Mouse (Mus musculus): ENCODE measurements at regions not wholly inside any gene's neighbourhood (a gene's known extent, or its start where the extent isn't known, plus 50 kb on each side); places are given as distances from the start of the nearest gene placed in this dataset.
"Not testable (repeated sequence)": the region's sequence is repeated elsewhere in the genome, so short reads cannot be mapped to it uniquely, and the experiment has no call there.

- no peak for DNase-seq (ENCODE audit: low spot score)
- no peaks in the 10 kb centered on the region for H3K4me1 ChIP-seq (ENCODE audit: insufficient read depth, low read length)
- H3K4me2 ChIP-seq (ENCODE audit: low read depth, low read length) = no peak overlapping the region
- 86% methylated on average over 7 of the region's 7 CpGs for WGBS
- no peak for ATAC-seq
- no peaks in the 10 kb centered on the region for H3K9me3 ChIP-seq (ENCODE audit: low read length)
- H3K27ac ChIP-seq = no peak overlapping the region
- H3K27me3 ChIP-seq (ENCODE audit: insufficient read depth, low read length) = no peaks in the 10 kb centered on the region
- no peak overlapping the region for H3K4me3 ChIP-seq (ENCODE audit: low read length)
- no peak overlapping the region for H3K9ac ChIP-seq (replicated peaks; ENCODE audit: low read length)
- no peak for TF ChIP-seq CTCF (IDR thresholded peaks at IDR 0.05; ENCODE audit: low read depth)
- no peaks in the 10 kb centered on the region for H3K36me3 ChIP-seq (ENCODE audit: insufficient read depth, low read length)
These were observed 300.8 kb downstream of the Med10 start for GRCm38 (mm10) chr13:70103021-70103420.

GRCm38 (mm10) chr13:70103491-70103890 lies 301.3 kb downstream of the Med10 start:
- ATAC-seq; DNase-seq (ENCODE audit: low spot score); H3K27me3 ChIP-seq (ENCODE audit: insufficient read depth, low read length); H3K27ac ChIP-seq; H3K4me2 ChIP-seq (ENCODE audit: low read depth, low read length); H3K4me1 ChIP-seq (ENCODE audit: insufficient read depth, low read length); H3K4me3 ChIP-seq (ENCODE audit: low read length); H3K36me3 ChIP-seq (ENCODE audit: insufficient read depth, low read length); H3K9ac ChIP-seq (replicated peaks; ENCODE audit: low read length); H3K9me3 ChIP-seq (ENCODE audit: low read length): not testable (repeated sequence)
- 90% methylated on average over 10 of the region's 10 CpGs for WGBS

- ATAC-seq = no peak
- no peaks in the 10 kb centered on the region for H3K4me1 ChIP-seq (ENCODE audit: insufficient read depth, low read length)
- no peak for TF ChIP-seq CTCF (IDR thresholded peaks at IDR 0.05; ENCODE audit: low read depth)
- no peaks in the 10 kb centered on the region for H3K36me3 ChIP-seq (ENCODE audit: insufficient read depth, low read length)
- no peak overlapping the region for H3K4me3 ChIP-seq (ENCODE audit: low read length)
- no peak overlapping the region for H3K4me2 ChIP-seq (ENCODE audit: low read depth, low read length)
- DNase-seq (ENCODE audit: low spot score) = no peak
- 93% methylated on average over 4 of the region's 4 CpGs for WGBS
- H3K9ac ChIP-seq (replicated peaks; ENCODE audit: low read length) = no peak overlapping the region
- no peak overlapping the region for H3K27ac ChIP-seq
- no peaks in the 10 kb centered on the region for H3K9me3 ChIP-seq (ENCODE audit: low read length)
- H3K27me3 ChIP-seq (ENCODE audit: insufficient read depth, low read length) = no peaks in the 10 kb centered on the region
These were observed 301.7 kb downstream of the Med10 start for GRCm38 (mm10) chr13:70103903-70104302.

DNA sequence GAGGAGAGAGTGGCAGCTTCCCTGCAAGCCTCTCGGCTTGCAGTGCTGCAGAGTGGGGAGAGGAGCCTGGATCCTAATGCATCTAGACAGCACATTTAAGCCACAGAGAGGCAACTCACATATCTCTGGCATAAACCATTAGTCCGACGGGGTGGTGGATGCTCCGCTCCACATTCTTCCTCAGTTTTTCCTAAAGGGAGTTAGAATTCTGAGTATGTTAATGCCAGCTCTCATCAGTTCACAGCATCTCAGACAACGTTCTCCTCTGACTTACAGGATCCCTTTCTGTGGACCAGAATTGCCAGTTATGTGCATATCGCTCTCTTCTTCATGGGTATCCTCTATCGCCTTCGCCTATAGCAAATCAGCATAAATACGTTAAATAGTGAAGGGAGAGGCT lies 313.4 kb downstream of the Med10 start:
- no peak for TF ChIP-seq CTCF (IDR thresholded peaks at IDR 0.05; ENCODE audit: low read depth)
- H3K27me3 ChIP-seq (ENCODE audit: insufficient read depth, low read length) = no peaks in the 10 kb centered on the region
- H3K36me3 ChIP-seq (ENCODE audit: insufficient read depth, low read length) = no peaks in the 10 kb centered on the region
- no peak overlapping the region for H3K27ac ChIP-seq
- no peaks in the 10 kb centered on the region for H3K4me1 ChIP-seq (ENCODE audit: insufficient read depth, low read length)
- H3K4me3 ChIP-seq (ENCODE audit: low read length) = no peak overlapping the region
- no peak overlapping the region for H3K4me2 ChIP-seq (ENCODE audit: low read depth, low read length)
- no peaks in the 10 kb centered on the region for H3K9me3 ChIP-seq (ENCODE audit: low read length)
- DNase-seq (ENCODE audit: low spot score) (no peak), ATAC-seq (no peak)
- 82% methylated on average over 9 of the region's 9 CpGs for WGBS
- H3K9ac ChIP-seq (replicated peaks; ENCODE audit: low read length) = no peak overlapping the region

DNA sequence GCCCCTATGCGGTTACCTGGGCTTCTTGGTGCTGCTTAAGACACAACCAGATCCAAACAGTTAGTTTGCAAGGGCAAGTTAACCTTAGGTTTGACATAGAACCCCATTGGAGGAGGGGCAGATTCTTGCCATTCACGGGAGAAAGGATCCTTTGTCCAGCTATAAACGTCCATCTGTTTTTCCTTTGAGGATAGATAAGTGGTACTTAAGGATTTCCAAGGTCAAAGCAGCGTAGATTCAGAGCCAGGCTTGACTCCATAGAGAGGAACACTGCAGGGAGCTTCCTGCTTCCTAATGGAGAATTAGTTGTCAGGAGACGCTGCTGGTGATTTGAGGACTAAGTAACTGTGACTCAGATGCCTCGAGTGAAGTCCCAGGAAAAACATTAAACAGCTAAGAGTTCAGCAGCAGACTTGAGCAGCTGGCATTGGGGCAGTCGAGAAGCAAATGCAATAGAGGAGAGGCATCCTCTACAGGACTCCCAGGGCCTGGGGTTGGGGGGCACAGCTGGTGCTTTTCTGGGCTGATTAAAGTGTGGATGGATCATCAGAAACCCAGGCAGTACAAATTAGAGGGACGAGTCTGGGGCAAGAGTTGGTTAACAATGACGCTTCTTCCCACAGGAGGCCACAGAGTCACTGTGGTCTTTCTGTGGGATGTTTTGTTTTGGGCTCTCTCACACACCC lies 322.8 kb downstream of the Med10 start:
- Histone ChIP-seq H3K4me1 (ENCODE audit: insufficient read depth, low read length) (no peaks in the 10 kb centered on the region), H3K4me2 (ENCODE audit: low read depth, low read length) (no peak overlapping the region), H3K27me3 (ENCODE audit: insufficient read depth, low read length) (no peaks in the 10 kb centered on the region), H3K27ac (no peak overlapping the region), H3K9ac (replicated peaks; ENCODE audit: low read length) (no peak overlapping the region), H3K9me3 (ENCODE audit: low read length) (no peaks in the 10 kb centered on the region), H3K36me3 (ENCODE audit: insufficient read depth, low read length) (no peaks in the 10 kb centered on the region), H3K4me3 (ENCODE audit: low read length) (no peak overlapping the region)
- DNase-seq (ENCODE audit: low spot score) = no peak
- ATAC-seq = no peak
- no peak for TF ChIP-seq CTCF (IDR thresholded peaks at IDR 0.05; ENCODE audit: low read depth)
- WGBS = 31% methylated on average over 9 of the region's 9 CpGs

DNA sequence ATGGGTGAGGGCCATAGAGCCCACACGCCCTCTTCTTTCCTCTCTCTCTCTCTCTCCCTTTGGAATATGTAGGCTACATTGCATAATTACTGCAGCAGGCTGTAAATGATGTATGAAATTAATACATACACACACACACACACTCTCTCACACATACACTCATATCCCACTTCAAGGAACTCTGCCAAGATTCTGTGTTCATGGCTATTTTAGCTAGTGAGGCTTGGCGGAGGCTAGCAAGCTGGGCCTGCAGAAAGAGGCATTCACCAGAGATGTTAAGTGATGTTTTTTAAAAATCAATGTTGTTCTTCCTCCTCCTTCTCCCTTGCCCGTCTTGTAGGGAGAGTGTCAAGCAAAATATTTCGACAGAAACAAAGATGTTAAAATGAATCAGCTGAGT lies 325.1 kb downstream of the Med10 start:
- WGBS = 65% methylated on average over 4 of the region's 4 CpGs
- Histone ChIP-seq H3K27me3 (ENCODE audit: insufficient read depth, low read length) (no peaks in the 10 kb centered on the region), H3K9me3 (ENCODE audit: low read length) (no peaks in the 10 kb centered on the region), H3K9ac (replicated peaks; ENCODE audit: low read length) (no peak overlapping the region), H3K27ac (no peak overlapping the region), H3K4me3 (ENCODE audit: low read length) (no peak overlapping the region), H3K36me3 (ENCODE audit: insufficient read depth, low read length) (no peaks in the 10 kb centered on the region), H3K4me1 (ENCODE audit: insufficient read depth, low read length) (no peaks in the 10 kb centered on the region), H3K4me2 (ENCODE audit: low read depth, low read length) (no peak overlapping the region)
- ATAC-seq = no peak
- peak; percentile 28 for DNase-seq (ENCODE audit: low spot score)
- TF ChIP-seq CTCF (IDR thresholded peaks at IDR 0.05; ENCODE audit: low read depth) = no peak

GRCm38 (mm10) chr13:70134544-70134943 lies 332.3 kb downstream of the Med10 start:
- 92% methylated on average over 8 of the region's 8 CpGs for WGBS
- no peaks in the 10 kb centered on the region for H3K9me3 ChIP-seq (ENCODE audit: low read length)
- no peaks in the 10 kb centered on the region for H3K27me3 ChIP-seq (ENCODE audit: insufficient read depth, low read length)
- ATAC-seq = no peak
- no peaks in the 10 kb centered on the region for H3K36me3 ChIP-seq (ENCODE audit: insufficient read depth, low read length)
- no peak for TF ChIP-seq CTCF (IDR thresholded peaks at IDR 0.05; ENCODE audit: low read depth)
- H3K9ac ChIP-seq (replicated peaks; ENCODE audit: low read length) = no peak overlapping the region
- no peak overlapping the region for H3K27ac ChIP-seq
- H3K4me1 ChIP-seq (ENCODE audit: insufficient read depth, low read length) = no peaks in the 10 kb centered on the region
- H3K4me2 ChIP-seq (ENCODE audit: low read depth, low read length) = no peak overlapping the region
- DNase-seq (ENCODE audit: low spot score) = no peak
- no peak overlapping the region for H3K4me3 ChIP-seq (ENCODE audit: low read length)
